Mouse (Mus musculus) limb, embryonic 10.5 days (tissue): ENCODE results near the gene Fastkd3. TPM values are rescaled to one million over a fixed set of nuclear protein-coding genes. Genes with fewer than 3 reads are reported as not detected.
A peak's percentile ranks its signal among the peaks of the same experiment; 100 is the strongest.
"Not testable (repeated sequence)": the region's sequence is repeated elsewhere in the genome, so short reads cannot be mapped to it uniquely, and the experiment has no call there.

ENCODE experiments used
- DNase-seq: peaks from one replicate; pipeline ENCODE4 v3.0.0-alpha.2; 2017; ENCODE audit warnings: low spot score
- H3K27ac ChIP-seq: fragments of 300-500 bp; sonication (generic); 2 replicates; pipeline ENCODE4 v1.5.1; 2016; ENCODE audit warnings: mild to moderate bottlenecking
- H3K27me3 ChIP-seq: fragments of 300-500 bp; sonication (generic); 2 replicates; pipeline ENCODE4 v1.6.1; 2016; ENCODE audit warnings: low read depth, mild to moderate bottlenecking; ENCODE audit not compliant: poor library complexity, severe bottlenecking
- H3K36me3 ChIP-seq: fragments of 300-500 bp; sonication (generic); 2 replicates; pipeline ENCODE4 v1.6.1; 2016; ENCODE audit warnings: mild to moderate bottlenecking, moderate library complexity
- H3K4me1 ChIP-seq: fragments of 300-500 bp; sonication (generic); 2 replicates; pipeline ENCODE4 v1.6.1; 2016
- H3K4me3 ChIP-seq: fragments of 300-500 bp; sonication (generic); 2 replicates; pipeline ENCODE4 v1.5.1; 2016; ENCODE audit warnings: mild to moderate bottlenecking, moderate library complexity
- H3K9me3 ChIP-seq: fragments of 300-500 bp; sonication (generic); replicated peaks from 2 replicates; pipeline ENCODE4 v1.6.1; 2016; ENCODE audit warnings: mild to moderate bottlenecking
- WGBS: fragments of 180-500 bp; shearing (Covaris S2); methylation state at CpG from one replicate; pipeline ENCODE4 v1.1.7; 2016; 5-methylcytosine and 5-hydroxymethylcytosine counted together
- polyA plus RNA-seq: library from polyadenylated mRNA; unstranded; fragments of >200 nt; fragmentation: Nextera tagmentation; extraction: Ambion mirVana; gene quantifications from 2 replicates; pipeline ENCODE4 v1.2.1, GENCODE M21; 2016

Fastkd3 gene
- 55.7 and 59.2 TPM in 2 replicates for polyA plus RNA-seq

GRCm38 (mm10) chr13:68581747-68582516, at the start of gene Fastkd3, which contains the start of gene Mtrr:
Fastkd3 (plus strand) TSS chr13:68582234.
Mtrr (minus strand) TSS chr13:68582149.
- Histone ChIP-seq H3K9me3 (no peaks in the 10 kb centered on the region), H3K36me3 (peaks cover 67% of the 10 kb centered on the region), H3K4me1 (peaks cover 10% of the 10 kb centered on the region), H3K4me3 (peak within 1 kb of the TSS; percentile 79), H3K27ac (peak within 1 kb of the TSS; percentile 92), H3K27me3 (no peaks in the 10 kb centered on the region)
- WGBS: under 1% methylated on average over 81 of the region's 81 CpGs
- DNase-seq: peak; percentile 99

DNA sequence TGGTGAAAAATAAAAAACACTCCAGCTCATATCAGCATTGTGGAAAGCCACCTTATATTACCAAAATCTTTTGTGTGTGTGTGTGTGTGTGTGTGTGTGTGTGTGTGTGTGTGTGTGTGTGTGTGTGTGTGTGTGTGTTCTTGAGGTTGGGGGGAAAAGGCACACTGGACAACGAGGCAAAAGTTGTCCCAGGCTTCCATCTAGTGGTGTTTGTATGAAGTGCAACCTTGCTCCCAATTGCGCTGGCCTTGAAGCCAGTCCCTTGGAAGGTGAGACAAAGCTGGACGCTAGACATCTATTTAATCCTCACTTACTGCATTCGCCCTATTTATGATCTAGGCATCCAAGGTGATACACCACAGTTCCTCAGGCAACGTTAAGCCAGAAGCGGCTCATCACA, 28.6 kb upstream of the Fastkd3 start:
- H3K9me3 ChIP-seq, H3K36me3 ChIP-seq, H3K27me3 ChIP-seq, H3K27ac ChIP-seq, H3K4me1 ChIP-seq, H3K4me3 ChIP-seq: not testable (repeated sequence)
- DNase-seq: peak; percentile 35
- WGBS: 31% methylated on average over 4 of the region's 6 CpGs

DNA sequence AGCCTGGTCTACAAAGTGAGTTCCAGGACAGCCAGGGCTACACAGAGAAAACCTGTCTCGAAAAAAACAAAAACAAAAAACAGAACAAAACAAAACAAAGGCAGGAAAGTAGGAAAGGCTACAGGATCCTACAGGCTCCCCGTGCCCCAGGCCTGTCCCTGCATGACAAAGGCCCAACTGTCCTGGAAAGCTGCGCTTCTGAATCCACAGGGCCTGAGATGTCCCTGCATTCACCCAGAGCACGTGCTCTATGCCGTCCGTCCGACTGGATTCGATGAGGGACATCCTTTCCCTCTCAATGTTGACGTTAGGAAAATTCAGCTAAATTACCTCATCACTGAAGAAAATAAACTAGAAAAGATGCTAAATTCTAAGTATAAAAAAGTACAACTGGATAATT, 13.9 kb upstream of the Fastkd3 start:
- peaks cover 5% of the 10 kb centered on the region for H3K4me1 ChIP-seq
- WGBS: 96% methylated on average over 9 of the region's 9 CpGs
- H3K36me3 ChIP-seq: peaks cover 93% of the 10 kb centered on the region
- H3K9me3 ChIP-seq: no peaks in the 10 kb centered on the region
- no peak overlapping the region for H3K4me3 ChIP-seq
- no peak overlapping the region for H3K27ac ChIP-seq
- DNase-seq: no peak
- H3K27me3 ChIP-seq: no peaks in the 10 kb centered on the region

DNA sequence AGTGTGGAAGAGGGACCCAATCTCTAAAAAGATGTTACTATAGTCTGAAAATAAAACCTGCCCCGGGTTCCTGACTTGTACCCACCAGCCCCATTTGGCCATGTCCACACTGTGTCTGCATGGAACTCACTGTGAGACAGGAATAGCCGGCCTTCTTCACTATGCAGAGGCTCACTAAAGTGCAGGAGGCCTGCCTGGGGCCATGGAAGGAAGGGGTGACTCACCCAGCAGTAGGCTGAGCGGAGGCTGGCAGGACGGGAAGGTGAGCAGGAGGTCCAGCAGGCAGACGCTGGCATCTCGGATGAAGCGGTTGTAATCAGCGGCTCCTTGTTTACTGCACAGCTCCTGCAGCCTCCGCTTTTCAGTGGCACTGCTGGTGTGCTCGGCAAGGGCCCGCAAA, 13.5 kb upstream of the Fastkd3 start:
- H3K27ac ChIP-seq: no peak overlapping the region
- peaks cover 10% of the 10 kb centered on the region for H3K4me1 ChIP-seq
- no peak for DNase-seq
- no peaks in the 10 kb centered on the region for H3K27me3 ChIP-seq
- H3K9me3 ChIP-seq: no peaks in the 10 kb centered on the region
- H3K4me3 ChIP-seq: no peak overlapping the region
- H3K36me3 ChIP-seq: peaks cover 93% of the 10 kb centered on the region
- 97% methylated on average over 11 of the region's 11 CpGs for WGBS

- Histone ChIP-seq H3K4me1 (peaks cover 13% of the 10 kb centered on the region), H3K27ac (no peak overlapping the region), H3K36me3 (peaks cover 88% of the 10 kb centered on the region), H3K4me3 (no peak overlapping the region), H3K9me3 (no peaks in the 10 kb centered on the region), H3K27me3 (no peaks in the 10 kb centered on the region)
- peak; percentile 59 for DNase-seq
- 79% methylated on average over 17 of the region's 17 CpGs for WGBS
Measured at GRCm38 (mm10) chr13:68569589-68570336, 12.3 kb upstream of the Fastkd3 start.

GRCm38 (mm10) chr13:68572247-68572646, 9.8 kb upstream of the Fastkd3 start:
- H3K36me3 ChIP-seq: peaks cover 88% of the 10 kb centered on the region

DNA sequence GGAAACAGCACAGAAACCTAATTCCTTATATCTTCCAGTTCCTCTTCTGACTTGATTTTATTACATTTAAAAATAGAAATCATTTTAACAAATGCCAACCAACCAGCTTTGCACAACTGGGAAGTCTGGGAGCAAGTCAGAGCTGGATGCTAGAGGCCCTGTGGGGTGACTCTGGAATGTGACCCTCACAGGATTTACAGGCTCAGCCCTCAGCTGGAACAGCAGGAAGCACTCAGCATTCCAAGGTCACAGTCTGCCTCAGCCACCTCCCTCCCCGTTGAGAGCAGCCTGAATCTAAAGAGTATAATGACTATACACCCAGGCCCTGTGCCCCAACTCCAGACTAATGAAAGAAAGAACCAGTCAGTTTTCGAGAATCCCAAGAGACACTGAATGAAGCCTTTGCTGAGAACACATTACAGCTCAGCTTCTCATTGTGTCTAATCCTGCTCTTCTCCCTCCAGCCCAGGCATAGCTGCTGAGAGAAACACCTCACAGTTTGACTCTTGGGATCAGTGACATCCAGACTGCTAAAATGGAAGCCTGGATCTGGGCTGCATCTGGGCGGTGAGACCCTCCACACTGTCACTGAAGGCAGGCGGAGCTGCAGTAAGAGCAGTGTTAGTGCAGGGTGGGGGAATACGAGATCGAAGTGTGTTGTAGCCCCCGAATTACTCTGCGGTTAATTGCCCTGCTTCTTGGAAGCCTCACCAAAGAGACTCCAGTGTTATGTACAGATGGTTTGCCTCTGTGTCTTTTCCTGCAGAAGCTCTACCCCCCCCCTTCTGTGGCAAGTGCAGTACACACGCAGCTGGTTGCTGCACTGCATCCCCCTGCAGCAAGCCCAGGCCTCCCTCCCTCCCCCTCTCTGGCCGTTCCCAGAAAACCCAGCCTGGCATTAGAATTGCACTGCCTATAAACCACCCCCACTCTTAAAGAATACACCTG, 8.8 kb upstream of the Fastkd3 start:
- WGBS: 60% methylated on average over 10 of the region's 10 CpGs
- Histone ChIP-seq H3K4me3 (no peak overlapping the region), H3K27me3 (no peaks in the 10 kb centered on the region), H3K9me3 (no peaks in the 10 kb centered on the region), H3K36me3 (peaks cover 88% of the 10 kb centered on the region), H3K27ac (peak overlapping the region; percentile 76), H3K4me1 (peaks cover 13% of the 10 kb centered on the region)
- DNase-seq: no peak

More at GRCm38 (mm10) chr13:68572247-68572646, 9.8 kb upstream of the Fastkd3 start:
- Histone ChIP-seq H3K4me1 (peaks cover 13% of the 10 kb centered on the region), H3K4me3 (no peak overlapping the region), H3K9me3 (no peaks in the 10 kb centered on the region), H3K27me3 (no peaks in the 10 kb centered on the region), H3K27ac (peak overlapping the region; percentile 76)
- no peak for DNase-seq
- WGBS: 89% methylated on average over 19 of the region's 19 CpGs

DNA sequence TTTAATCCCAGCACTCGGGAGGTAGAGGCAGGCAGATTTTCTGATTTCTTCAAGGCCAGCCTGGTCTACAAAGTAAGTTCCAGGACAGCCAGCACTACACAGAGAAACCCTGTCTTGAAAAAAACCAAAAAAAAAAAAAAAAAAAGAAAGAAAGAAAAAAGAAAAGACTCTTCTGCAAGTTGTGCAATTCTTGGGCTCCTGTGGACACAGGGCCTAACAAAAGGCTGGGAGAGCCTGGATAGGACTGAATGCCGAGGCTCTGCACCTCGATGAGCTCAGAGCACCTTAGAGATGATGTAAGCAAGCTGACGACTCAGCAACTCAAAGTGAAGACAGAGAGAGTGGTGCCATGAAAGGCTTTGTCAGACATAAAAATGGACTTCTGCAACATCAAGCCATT, 7.6 kb upstream of the Fastkd3 start:
- 83% methylated on average over 4 of the region's 4 CpGs for WGBS
- H3K36me3 ChIP-seq: peaks cover 89% of the 10 kb centered on the region
- H3K27me3 ChIP-seq: no peaks in the 10 kb centered on the region
- no peaks in the 10 kb centered on the region for H3K9me3 ChIP-seq
- peaks cover 13% of the 10 kb centered on the region for H3K4me1 ChIP-seq
- no peak overlapping the region for H3K4me3 ChIP-seq
- no peak overlapping the region for H3K27ac ChIP-seq
- no peak for DNase-seq

DNA sequence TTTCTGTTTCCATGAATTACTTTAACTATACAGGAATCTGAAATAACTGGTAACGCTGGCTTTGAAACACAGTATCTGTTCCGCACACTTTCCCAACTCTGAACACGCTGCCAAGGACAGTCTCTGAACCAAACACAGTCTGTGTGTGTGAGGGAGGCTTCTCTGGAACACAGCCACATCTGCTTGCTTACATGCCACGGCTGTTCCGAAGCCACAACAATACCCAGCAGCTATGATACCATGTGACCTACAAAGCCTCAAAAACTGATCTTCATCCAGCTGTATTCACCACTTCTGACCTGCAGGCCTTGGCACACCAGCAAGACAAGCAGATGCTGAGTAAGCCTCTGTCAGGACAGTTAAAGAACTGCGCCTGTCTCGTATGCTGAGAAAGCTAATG, 4.1 kb upstream of the Fastkd3 start:
- no peaks in the 10 kb centered on the region for H3K27me3 ChIP-seq
- H3K36me3 ChIP-seq: peaks cover 67% of the 10 kb centered on the region
- no peak overlapping the region for H3K4me3 ChIP-seq
- DNase-seq: no peak
- H3K27ac ChIP-seq: no peak overlapping the region
- WGBS: 96% methylated on average over 7 of the region's 7 CpGs
- no peaks in the 10 kb centered on the region for H3K9me3 ChIP-seq
- H3K4me1 ChIP-seq: peaks cover 17% of the 10 kb centered on the region

DNA sequence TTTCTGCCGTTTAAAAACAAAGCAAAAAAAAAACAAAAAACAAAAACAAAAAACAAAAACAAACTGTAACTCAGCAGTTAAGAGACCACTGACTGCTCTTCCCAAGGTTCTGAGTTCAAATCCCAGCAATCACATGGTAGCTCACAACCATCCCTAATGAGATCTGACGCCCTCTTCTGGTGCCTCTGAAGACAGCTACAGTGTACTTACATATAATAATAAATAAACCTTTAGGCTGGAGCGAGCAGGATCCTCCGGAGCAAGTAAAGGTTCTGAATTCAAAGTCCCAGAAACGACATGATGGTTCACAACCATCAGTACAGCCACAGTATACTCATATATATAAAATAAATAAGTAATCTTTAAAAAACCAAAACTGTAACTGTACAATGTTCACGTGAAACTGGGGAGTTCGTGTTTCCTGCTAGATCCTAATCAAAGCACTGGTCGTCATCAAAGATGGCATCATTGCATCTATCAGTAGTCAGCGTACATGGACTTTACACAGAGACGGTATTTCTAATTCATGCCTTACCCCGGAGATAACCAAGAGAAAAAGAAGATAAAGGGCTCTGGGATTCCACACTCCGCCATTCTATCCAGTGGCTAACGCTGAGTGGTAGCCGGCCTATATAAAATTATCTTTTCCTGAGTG, 821 bp upstream of the Fastkd3 start:
- DNase-seq: no peak
- peak overlapping the region; percentile 79 for H3K4me3 ChIP-seq
- H3K27ac ChIP-seq: peak overlapping the region; percentile 92
- H3K36me3 ChIP-seq: peaks cover 67% of the 10 kb centered on the region
- H3K27me3 ChIP-seq: no peaks in the 10 kb centered on the region
- WGBS: 29% methylated on average over 14 of the region's 14 CpGs
- no peaks in the 10 kb centered on the region for H3K9me3 ChIP-seq
- H3K4me1 ChIP-seq: peaks cover 10% of the 10 kb centered on the region

GRCm38 (mm10) chr13:68582517-68582780, 415 bp downstream of the Fastkd3 start:
- 1% methylated on average over 11 of the region's 11 CpGs for WGBS
- H3K36me3 ChIP-seq: peaks cover 67% of the 10 kb centered on the region
- H3K27ac ChIP-seq: peak overlapping the region; percentile 92

GRCm38 (mm10) chr13:68583961-68584360, 1.9 kb downstream of the Fastkd3 start:
- no peak overlapping the region for H3K4me3 ChIP-seq
- H3K36me3 ChIP-seq: peaks cover 67% of the 10 kb centered on the region
- peaks cover 10% of the 10 kb centered on the region for H3K4me1 ChIP-seq
- H3K27ac ChIP-seq: no peak overlapping the region
- no peak for DNase-seq
- 95% methylated on average over 11 of the region's 11 CpGs for WGBS
- no peaks in the 10 kb centered on the region for H3K9me3 ChIP-seq
- no peaks in the 10 kb centered on the region for H3K27me3 ChIP-seq

More at GRCm38 (mm10) chr13:68582517-68582780, 415 bp downstream of the Fastkd3 start:
- no peaks in the 10 kb centered on the region for H3K27me3 ChIP-seq
- peak overlapping the region; percentile 79 for H3K4me3 ChIP-seq
- no peak for DNase-seq
- peaks cover 10% of the 10 kb centered on the region for H3K4me1 ChIP-seq
- H3K9me3 ChIP-seq: no peaks in the 10 kb centered on the region
